Mouse (Mus musculus): ENCODE measurements around the gene Gm9887. TPM values are rescaled to one million over a fixed set of nuclear protein-coding genes. Genes with fewer than 3 reads are reported as not detected.

Gm9887 gene
- total RNA-seq, 2 experiments from 2014 or later: 0.49 to 0.77 TPM

- DNase-seq: peak; percentile 99 to 100
Measured at GRCm38 (mm10) chr12:69360997-69361899, 11.0 kb downstream of the Gm9887 start.

GRCm38 (mm10) chr12:69360655-69360996 is 11.6 kb downstream of the Gm9887 start:
- DNase-seq: peak; percentile 71 to 80

- no peak for DNase-seq
Measured at GRCm38 (mm10) chr12:69357300-69357646, 15.0 kb downstream of the Gm9887 start.

- peak; percentile 93 to 95 for DNase-seq
Measured at GRCm38 (mm10) chr12:69356546-69357299, 15.5 kb downstream of the Gm9887 start, which contains the start of gene Nemf. Gene Nemf (minus strand): TSS chr12:69357165.

- DNase-seq: no peak
Measured at GRCm38 (mm10) chr12:69351685-69352084, 20.6 kb downstream of the Gm9887 start.

GRCm38 (mm10) chr12:69349928-69350327 is 22.3 kb downstream of the Gm9887 start:
- no peak for DNase-seq

- peak; percentile 13 to 58 for DNase-seq
Measured at GRCm38 (mm10) chr12:69333547-69333946, 38.7 kb downstream of the Gm9887 start.

GRCm38 (mm10) chr12:69332147-69332546 is 40.1 kb downstream of the Gm9887 start:
- no peak for DNase-seq

GRCm38 (mm10) chr12:69331187-69331586 is 41.1 kb downstream of the Gm9887 start:
- DNase-seq: no peak

Small RNA genes lying within 50 kb of the gene (microRNA-seq; reads per million reads assigned to microRNA genes)
- 0 reads per million in 2 experiments for gene Gm47299
- gene Gm47305: 0 reads per million in 2 experiments

Other genes starting within 250 kb of the Gm9887 start
- gene Rps29, start 213.3 kb downstream of the Gm9887 start, total RNA-seq (2021): 1,000 to 10,000 TPM; 1,202 to 1,485 TPM
- not detected for gene Lrr1, start 203.6 kb downstream of the Gm9887 start, total RNA-seq (2021)
- gene Rpl36al, start 188.4 kb downstream of the Gm9887 start, total RNA-seq (2021): 100 to 1,000 TPM; 219 to 228 TPM
- 10 to 100 TPM; 18.6 to 20.2 TPM for gene Mgat2, start 188.3 kb downstream of the Gm9887 start, total RNA-seq (2021)
- 1 to 10 TPM; 2.8 to 3.1 TPM for gene Gm49383, start 175.4 kb downstream of the Gm9887 start, total RNA-seq (2021)
- under 1 TPM; 0.57 to 0.65 TPM for gene Dnaaf2, start 174.0 kb downstream of the Gm9887 start, total RNA-seq (2021)
- gene Gm49384, start 168.2 kb downstream of the Gm9887 start, total RNA-seq (2021): 1 to 10 TPM; 1.7 to 2.5 TPM
- gene Pole2, start 144.3 kb downstream of the Gm9887 start, total RNA-seq (2021): under 1 TPM; 0.37 to 0.49 TPM
- 10 to 100 TPM; 42.1 TPM for gene Klhdc1, start 131.3 kb downstream of the Gm9887 start, total RNA-seq (2021)
- gene Klhdc2, start 75.8 kb downstream of the Gm9887 start, total RNA-seq (2021): 100 to 1,000 TPM; 106 to 120 TPM
- gene Nemf, start 15.3 kb downstream of the Gm9887 start, total RNA-seq (2021): 10 to 100 TPM; 22.8 to 23.2 TPM
- gene Arf6, start 308 bp downstream of the Gm9887 start, total RNA-seq (2021): 10 to 100 TPM; 36.6 to 38.1 TPM
- gene Vcpkmt, start 210.6 kb upstream of the Gm9887 start, total RNA-seq (2021): 1 to 10 TPM; 4.2 to 4.8 TPM

All from heart, adult 18-20 months (tissue).